Mouse (Mus musculus) heart, embryonic 15.5 days (tissue): ENCODE measurements around the gene Plxnc1. TPM values are rescaled to one million over a fixed set of nuclear protein-coding genes. Genes with fewer than 3 reads are reported as not detected.

Experiments
- ATAC-seq: fragments of 200-750 bp; cut with Nextera tagmentation; replicated peaks from 2 replicates; pipeline ENCODE4 v1.8.0; 2017; ENCODE audit warnings: low read depth, moderate TSS enrichment; ENCODE audit not compliant: insufficient number of reproducible peaks, insufficient read depth, low FRiP score
- H3K27ac ChIP-seq: fragments of 300-500 bp; sonication (generic); 2 replicates; pipeline ENCODE4 v1.5.1; 2015; ENCODE audit warnings: mild to moderate bottlenecking, inconsistent platforms
- H3K27me3 ChIP-seq: fragments of 300-500 bp; sonication (generic); 2 replicates; pipeline ENCODE4 v1.6.1; 2015; ENCODE audit warnings: inconsistent platforms
- H3K36me3 ChIP-seq: fragments of 300-500 bp; sonication (generic); 2 replicates; pipeline ENCODE4 v1.6.1; 2015; ENCODE audit warnings: mild to moderate bottlenecking, inconsistent platforms
- H3K4me1 ChIP-seq: fragments of 300-500 bp; sonication (generic); replicated peaks from 2 replicates; pipeline ENCODE4 v1.6.1; 2015; ENCODE audit warnings: inconsistent platforms
- H3K4me2 ChIP-seq: fragments of 300-500 bp; sonication (generic); 2 replicates; pipeline ENCODE4 v1.6.1; 2015; ENCODE audit warnings: inconsistent platforms, mild to moderate bottlenecking, moderate library complexity
- H3K4me3 ChIP-seq: fragments of 300-500 bp; sonication (generic); 2 replicates; pipeline ENCODE4 v1.5.1; 2015; ENCODE audit warnings: mild to moderate bottlenecking, inconsistent platforms
- H3K9ac ChIP-seq: fragments of 300-500 bp; sonication (generic); 2 replicates; pipeline ENCODE4 v1.6.1; 2015; ENCODE audit warnings: mild to moderate bottlenecking, inconsistent platforms
- H3K9me3 ChIP-seq: fragments of 300-500 bp; sonication (generic); replicated peaks from 2 replicates; pipeline ENCODE4 v1.6.1; 2016; ENCODE audit warnings: inconsistent platforms
- WGBS: fragments of 180-500 bp; shearing (Covaris S2); methylation state at CpG from one replicate; pipeline ENCODE4 v1.1.7; 2015; ENCODE audit warnings: mixed read lengths; 5-methylcytosine and 5-hydroxymethylcytosine counted together
- polyA plus RNA-seq: library from polyadenylated mRNA; unstranded; fragments of >200 nt; fragmentation: Nextera tagmentation; extraction: Ambion mirVana; gene quantifications from 2 replicates; pipeline ENCODE4 v1.2.1, GENCODE M21; 2015

Gene Plxnc1
- polyA plus RNA-seq, 1 experiment from 2014 or later = 2.9 TPM

DNA sequence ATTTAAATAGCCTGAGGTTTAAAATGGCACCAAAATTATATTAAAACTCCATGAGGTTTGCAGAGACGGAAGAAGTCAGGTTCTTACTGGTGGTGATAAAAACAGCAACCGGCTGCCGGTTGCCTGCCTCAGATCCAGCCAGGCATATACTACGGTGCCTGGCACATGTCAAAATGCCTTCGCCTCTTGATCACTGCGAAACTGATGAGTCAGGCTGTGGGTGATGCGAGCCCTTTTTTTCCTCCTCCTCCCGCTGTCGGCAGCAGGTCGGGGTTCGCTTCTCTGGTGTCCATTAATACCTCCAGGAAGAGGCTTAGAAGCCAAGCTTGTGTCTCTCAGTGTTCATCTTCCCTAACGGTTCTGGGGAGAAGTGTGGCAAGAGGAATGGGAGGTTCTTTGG is 25.1 kb downstream of the Plxnc1 start:
- Histone ChIP-seq H3K27ac (0 out of 2 replicates have a peak overlapping the region, but pooled peaks have one; percentile 4), H3K4me1 (peaks cover 17% of the 10 kb centered on the region), H3K9ac (no peak overlapping the region), H3K4me2 (peak overlapping the region; percentile 46), H3K9me3 (no peaks in the 10 kb centered on the region), H3K27me3 (no peaks in the 10 kb centered on the region), H3K4me3 (peak overlapping the region; percentile 17; the same call in 1 of the 2 replicates), H3K36me3 (no peaks in the 10 kb centered on the region)
- WGBS = 20% methylated on average over 12 of the region's 12 CpGs
- ATAC-seq = no peak

DNA sequence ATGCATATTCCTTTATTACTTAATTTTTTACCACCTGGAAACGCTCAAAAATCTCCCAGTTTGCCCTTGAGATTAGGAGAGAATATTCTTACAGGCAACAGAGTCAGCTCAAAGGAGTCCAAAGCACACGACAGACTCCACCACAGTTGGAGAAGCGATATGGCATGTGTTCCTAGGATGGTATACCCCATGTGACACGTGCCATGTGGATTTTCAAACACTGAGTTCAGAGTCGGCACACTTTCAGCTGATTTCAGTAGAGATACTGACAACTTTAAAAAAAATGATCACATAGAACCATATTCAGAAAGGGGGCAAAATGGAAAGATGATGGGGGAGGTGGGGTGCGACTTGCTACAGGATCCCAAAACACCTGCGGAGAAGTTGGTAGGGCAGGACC is 26.0 kb downstream of the Plxnc1 start:
- Histone ChIP-seq H3K27ac (no peak overlapping the region), H3K4me2 (no peak overlapping the region), H3K4me1 (peaks cover 17% of the 10 kb centered on the region), H3K4me3 (no peak overlapping the region), H3K27me3 (no peaks in the 10 kb centered on the region), H3K9me3 (no peaks in the 10 kb centered on the region), H3K9ac (no peak overlapping the region), H3K36me3 (no peaks in the 10 kb centered on the region)
- no peak for ATAC-seq
- 81% methylated on average over 7 of the region's 7 CpGs for WGBS

- Histone ChIP-seq H3K4me3 (no peak overlapping the region), H3K9me3 (no peaks in the 10 kb centered on the region), H3K4me2 (no peak overlapping the region), H3K27ac (no peak overlapping the region), H3K4me1 (peaks cover 11% of the 10 kb centered on the region), H3K9ac (no peak overlapping the region), H3K36me3 (no peaks in the 10 kb centered on the region), H3K27me3 (no peaks in the 10 kb centered on the region)
- WGBS = 52% methylated on average over 2 of the region's 2 CpGs
- ATAC-seq = no peak
Observed at GRCm38 (mm10) chr10:94917990-94918389, 26.6 kb downstream of the Plxnc1 start.

GRCm38 (mm10) chr10:94917354-94917753 is 27.3 kb downstream of the Plxnc1 start:
- H3K9ac ChIP-seq = no peak overlapping the region
- H3K27me3 ChIP-seq = no peaks in the 10 kb centered on the region
- H3K4me2 ChIP-seq = no peak overlapping the region
- H3K36me3 ChIP-seq = no peaks in the 10 kb centered on the region
- 67% methylated on average over 4 of the region's 4 CpGs for WGBS
- 0 out of 2 replicates have a peak, but pooled peaks cover 8% of the 10 kb centered on the region for H3K4me1 ChIP-seq
- no peak overlapping the region for H3K4me3 ChIP-seq
- ATAC-seq = no peak
- H3K27ac ChIP-seq = no peak overlapping the region
- no peaks in the 10 kb centered on the region for H3K9me3 ChIP-seq

DNA sequence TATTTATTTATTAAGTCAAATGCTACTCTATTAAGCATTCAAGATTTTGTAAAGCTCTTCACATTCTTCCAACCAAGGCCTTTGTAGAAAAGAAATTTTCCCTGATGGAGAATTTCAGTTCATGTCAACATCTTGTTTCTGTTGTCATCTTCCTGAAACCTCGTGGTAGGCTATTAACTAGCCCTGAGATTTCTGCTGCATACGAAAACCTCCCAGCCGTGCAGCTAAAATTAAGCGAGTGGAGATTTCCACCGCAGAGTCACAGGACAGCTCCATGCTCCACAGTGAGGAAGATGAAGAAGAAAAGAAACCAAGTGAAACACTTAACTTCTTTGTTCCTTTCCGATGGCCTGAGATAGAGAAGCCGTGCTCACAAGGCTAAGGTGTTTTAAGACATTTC is 28.0 kb downstream of the Plxnc1 start:
- Histone ChIP-seq H3K4me3 (no peak overlapping the region), H3K9ac (no peak overlapping the region), H3K27me3 (no peaks in the 10 kb centered on the region), H3K4me2 (no peak overlapping the region), H3K27ac (no peak overlapping the region), H3K4me1 (0 out of 2 replicates have a peak, but pooled peaks cover 8% of the 10 kb centered on the region), H3K36me3 (no peaks in the 10 kb centered on the region), H3K9me3 (no peaks in the 10 kb centered on the region)
- ATAC-seq = no peak
- WGBS = 84% methylated on average over 7 of the region's 7 CpGs

- Histone ChIP-seq H3K4me3 (no peak overlapping the region), H3K4me1 (0 out of 2 replicates have a peak, but pooled peaks cover 8% of the 10 kb centered on the region), H3K9me3 (no peaks in the 10 kb centered on the region), H3K27me3 (no peaks in the 10 kb centered on the region), H3K9ac (no peak overlapping the region), H3K36me3 (no peaks in the 10 kb centered on the region), H3K4me2 (no peak overlapping the region), H3K27ac (no peak overlapping the region)
- 73% methylated on average over 6 of the region's 6 CpGs for WGBS
- no peak for ATAC-seq
Observed at GRCm38 (mm10) chr10:94915746-94916145, 28.9 kb downstream of the Plxnc1 start.

DNA sequence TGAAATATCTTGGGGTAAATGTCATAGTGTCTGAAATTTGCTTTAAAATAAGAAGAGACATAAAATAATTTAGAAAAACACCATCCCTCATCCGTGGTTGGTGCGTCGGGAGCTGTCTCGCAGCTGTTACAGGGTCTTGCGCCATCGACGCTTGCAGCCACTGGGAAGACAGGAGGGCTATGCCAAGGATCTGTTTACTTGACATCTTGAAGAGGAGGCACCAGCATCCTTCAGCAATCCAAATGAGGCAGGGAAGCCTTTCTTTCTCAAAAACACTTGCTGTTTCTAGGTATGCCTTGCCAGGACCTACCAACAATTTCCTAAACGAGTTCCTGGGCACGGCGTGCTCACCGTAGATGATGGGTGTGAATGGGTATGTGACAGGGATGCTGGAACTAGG is 30.6 kb downstream of the Plxnc1 start:
- Histone ChIP-seq H3K9ac (no peak overlapping the region), H3K4me2 (no peak overlapping the region), H3K27me3 (no peaks in the 10 kb centered on the region), H3K4me1 (0 out of 2 replicates have a peak, but pooled peaks cover 2% of the 10 kb centered on the region), H3K36me3 (no peaks in the 10 kb centered on the region), H3K27ac (no peak overlapping the region), H3K9me3 (no peaks in the 10 kb centered on the region), H3K4me3 (no peak overlapping the region)
- 93% methylated on average over 11 of the region's 11 CpGs for WGBS
- ATAC-seq = no peak

GRCm38 (mm10) chr10:94913336-94913739 is 31.3 kb downstream of the Plxnc1 start:
- Histone ChIP-seq H3K27ac (no peak overlapping the region), H3K36me3 (no peaks in the 10 kb centered on the region), H3K4me2 (no peak overlapping the region), H3K4me1 (peaks cover 5% of the 10 kb centered on the region; the same call in 1 of the 2 replicates), H3K9me3 (no peaks in the 10 kb centered on the region), H3K4me3 (no peak overlapping the region), H3K9ac (no peak overlapping the region), H3K27me3 (no peaks in the 10 kb centered on the region)
- WGBS = 67% methylated on average over 5 of the region's 5 CpGs
- ATAC-seq = no peak

- Histone ChIP-seq H3K9me3 (no peaks in the 10 kb centered on the region), H3K27ac (no peak overlapping the region), H3K4me1 (peaks cover 3% of the 10 kb centered on the region; the same call in 1 of the 2 replicates), H3K4me3 (no peak overlapping the region), H3K4me2 (no peak overlapping the region), H3K27me3 (no peaks in the 10 kb centered on the region), H3K9ac (no peak overlapping the region), H3K36me3 (no peaks in the 10 kb centered on the region)
- WGBS = 89% methylated on average over 1 of the region's 1 CpGs
- no peak for ATAC-seq
Observed at GRCm38 (mm10) chr10:94912551-94912950, 32.1 kb downstream of the Plxnc1 start.

GRCm38 (mm10) chr10:94911102-94911501 is 33.5 kb downstream of the Plxnc1 start:
- no peaks in the 10 kb centered on the region for H3K36me3 ChIP-seq
- no peak overlapping the region for H3K4me2 ChIP-seq
- WGBS = 88% methylated on average over 6 of the region's 6 CpGs
- no peaks in the 10 kb centered on the region for H3K27me3 ChIP-seq
- ATAC-seq = no peak
- H3K4me1 ChIP-seq = peaks cover 2% of the 10 kb centered on the region; the same call in 1 of the 2 replicates
- no peaks in the 10 kb centered on the region for H3K9me3 ChIP-seq
- H3K9ac ChIP-seq = no peak overlapping the region
- no peak overlapping the region for H3K27ac ChIP-seq
- no peak overlapping the region for H3K4me3 ChIP-seq

- Histone ChIP-seq H3K27me3 (no peaks in the 10 kb centered on the region), H3K9me3 (no peaks in the 10 kb centered on the region), H3K4me3 (no peak overlapping the region), H3K4me2 (no peak overlapping the region), H3K4me1 (peaks cover 2% of the 10 kb centered on the region; the same call in 1 of the 2 replicates), H3K36me3 (no peaks in the 10 kb centered on the region), H3K9ac (no peak overlapping the region), H3K27ac (no peak overlapping the region)
- WGBS = 90% methylated on average over 4 of the region's 4 CpGs
- no peak for ATAC-seq
Observed at GRCm38 (mm10) chr10:94910570-94910969, 34.1 kb downstream of the Plxnc1 start.

DNA sequence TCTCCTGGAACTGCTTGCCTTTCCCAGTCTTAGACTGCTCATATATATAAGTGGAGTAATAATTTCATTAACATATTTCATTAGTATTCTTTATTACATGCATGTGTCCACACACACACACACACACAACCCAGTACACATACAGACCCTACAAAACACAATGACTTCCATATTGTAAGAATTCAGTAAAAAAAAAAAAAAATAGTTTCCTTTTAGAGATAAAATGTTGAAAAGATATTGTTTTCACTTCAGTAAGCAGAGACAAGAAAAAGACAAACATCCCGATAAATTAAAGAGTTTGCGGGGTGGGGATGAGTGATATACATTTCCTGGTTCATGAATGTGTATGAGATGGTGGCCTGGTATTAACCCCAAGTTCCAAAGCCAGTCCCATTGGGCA is 34.8 kb downstream of the Plxnc1 start:
- Histone ChIP-seq H3K27me3 (no peaks in the 10 kb centered on the region), H3K36me3 (no peaks in the 10 kb centered on the region), H3K4me3 (no peak overlapping the region), H3K4me2 (no peak overlapping the region), H3K27ac (no peak overlapping the region), H3K4me1 (peaks cover 2% of the 10 kb centered on the region; the same call in 1 of the 2 replicates), H3K9me3 (no peaks in the 10 kb centered on the region), H3K9ac (no peak overlapping the region)
- 86% methylated on average over 2 of the region's 2 CpGs for WGBS
- no peak for ATAC-seq
